Mouse (Mus musculus) limb, embryonic 11.5 days (tissue): ENCODE results near the gene Prop1. TPM values are rescaled to one million over a fixed set of nuclear protein-coding genes. Genes with fewer than 3 reads are reported as not detected.

Experiments
- ATAC-seq: fragments of 200-750 bp; cut with Nextera tagmentation; 2 replicates; pipeline ENCODE4 v1.8.0; 2017; ENCODE audit warnings: low read depth; ENCODE audit not compliant: insufficient number of reproducible peaks, low FRiP score, low TSS enrichment
- DNase-seq: peaks from one replicate; pipeline ENCODE4 v3.0.0-alpha.2; 2015; ENCODE audit warnings: low spot score
- H3K27ac ChIP-seq: fragments of 300-500 bp; sonication (generic); replicated peaks from 2 replicates; pipeline ENCODE4 v1.5.1; 2014; ENCODE audit warnings: low read depth, mild to moderate bottlenecking, low read length
- H3K27me3 ChIP-seq: fragments of 300-500 bp; sonication (generic); 2 replicates; pipeline ENCODE4 v1.6.1; 2014; ENCODE audit warnings: mild to moderate bottlenecking, low read length, mixed read lengths; ENCODE audit not compliant: control insufficient read depth, insufficient read depth
- H3K36me3 ChIP-seq: fragments of 300-500 bp; sonication (generic); 2 replicates; pipeline ENCODE4 v1.6.1; 2014; ENCODE audit warnings: mild to moderate bottlenecking, low read length, moderate library complexity, mixed read lengths; ENCODE audit not compliant: control insufficient read depth, insufficient read depth
- H3K4me1 ChIP-seq: fragments of 300-500 bp; sonication (generic); 2 replicates; pipeline ENCODE4 v1.6.1; 2014; ENCODE audit warnings: low read length, mixed read lengths; ENCODE audit not compliant: control insufficient read depth, insufficient read depth
- H3K4me2 ChIP-seq: fragments of 300-500 bp; sonication (generic); 2 replicates; pipeline ENCODE4 v1.6.1; 2014; ENCODE audit warnings: low read depth, mild to moderate bottlenecking, moderate library complexity; ENCODE audit not compliant: severe bottlenecking
- H3K4me3 ChIP-seq: fragments of 300-500 bp; sonication (generic); 2 replicates; pipeline ENCODE4 v1.5.1; 2014; ENCODE audit warnings: low read depth, low read length
- H3K9ac ChIP-seq: fragments of 300-500 bp; sonication (generic); 2 replicates; pipeline ENCODE4 v1.6.1; 2014; ENCODE audit warnings: mild to moderate bottlenecking, low read length
- H3K9me3 ChIP-seq: fragments of 300-500 bp; sonication (generic); 2 replicates; pipeline ENCODE4 v1.6.1; 2016; ENCODE audit warnings: low read length; ENCODE audit not compliant: control insufficient read depth
- WGBS: fragments of 180-500 bp; shearing (Covaris S2); extraction: QIAGEN DNeasy Blood & Tissue Kit; methylation state at CpG from one replicate; pipeline ENCODE4 v1.1.7; 2014; 5-methylcytosine and 5-hydroxymethylcytosine counted together
- polyA plus RNA-seq: library from polyadenylated mRNA; unstranded; fragments of >200 nt; fragmentation: Nextera tagmentation; extraction: Ambion mirVana; gene quantifications from 2 replicates; pipeline ENCODE4 v1.2.1, GENCODE M21; 2014

The Prop1 gene
- polyA plus RNA-seq: not detected in 2 replicates

- Histone ChIP-seq H3K27ac (no peak within 1 kb of the TSS), H3K4me1 (no peaks in the 10 kb centered on the region; the same call in 1 of the 2 replicates), H3K4me2 (no peak within 1 kb of the TSS), H3K9ac (no peak within 1 kb of the TSS), H3K4me3 (no peak within 1 kb of the TSS), H3K36me3 (no peaks in the 10 kb centered on the region), H3K9me3 (no peaks in the 10 kb centered on the region), H3K27me3 (no peaks in the 10 kb centered on the region)
- DNase-seq: no peak
- ATAC-seq: no peak
- WGBS: 78% methylated on average over 6 of the region's 6 CpGs
Observed at GRCm38 (mm10) chr11:50953665-50954064, at the start of gene Prop1. Gene Prop1 (minus strand): TSS chr11:50953765.

GRCm38 (mm10) chr11:51003296-51003695 lies 49.7 kb upstream of the Prop1 start, which contains the start of gene Olfr51:
Gene Olfr51 (plus strand): TSS chr11:51003596.
- 78% methylated on average over 5 of the region's 5 CpGs for WGBS
- Histone ChIP-seq H3K4me3 (no peak within 1 kb of the TSS), H3K4me2 (no peak within 1 kb of the TSS), H3K9ac (no peak within 1 kb of the TSS), H3K4me1 (no peaks in the 10 kb centered on the region), H3K27ac (no peak within 1 kb of the TSS), H3K36me3 (no peaks in the 10 kb centered on the region), H3K27me3 (no peaks in the 10 kb centered on the region), H3K9me3 (no peaks in the 10 kb centered on the region)
- ATAC-seq: no peak
- no peak for DNase-seq

GRCm38 (mm10) chr11:50981667-50982066 lies 28.1 kb upstream of the Prop1 start, which contains the start of gene Olfr1377:
Gene Olfr1377 (plus strand): TSS chr11:50981967.
- 70% methylated on average over 5 of the region's 5 CpGs for WGBS
- no peaks in the 10 kb centered on the region for H3K27me3 ChIP-seq
- ATAC-seq: no peak
- no peak within 1 kb of the TSS for H3K9ac ChIP-seq
- no peak within 1 kb of the TSS for H3K27ac ChIP-seq
- H3K4me3 ChIP-seq: no peak within 1 kb of the TSS
- no peaks in the 10 kb centered on the region for H3K36me3 ChIP-seq
- H3K4me1 ChIP-seq: no peaks in the 10 kb centered on the region
- H3K4me2 ChIP-seq: no peak within 1 kb of the TSS
- DNase-seq: no peak
- no peaks in the 10 kb centered on the region for H3K9me3 ChIP-seq

- DNase-seq (no peak), ATAC-seq (no peak)
- Histone ChIP-seq H3K27ac (no peak overlapping the region), H3K9me3 (no peaks in the 10 kb centered on the region), H3K9ac (no peak overlapping the region), H3K4me3 (no peak overlapping the region), H3K27me3 (no peaks in the 10 kb centered on the region), H3K4me2 (no peak overlapping the region), H3K36me3 (no peaks in the 10 kb centered on the region), H3K4me1 (no peaks in the 10 kb centered on the region)
- WGBS: 62% methylated on average over 4 of the region's 4 CpGs
Observed at GRCm38 (mm10) chr11:50977216-50977615, 23.7 kb upstream of the Prop1 start.

GRCm38 (mm10) chr11:50966230-50966629 lies 12.7 kb upstream of the Prop1 start, which contains the start of gene Olfr1378:
Gene Olfr1378 (plus strand): TSS chr11:50966530.
- Histone ChIP-seq H3K4me2 (no peak within 1 kb of the TSS), H3K4me1 (no peaks in the 10 kb centered on the region), H3K27me3 (no peaks in the 10 kb centered on the region), H3K9me3 (no peaks in the 10 kb centered on the region), H3K9ac (no peak within 1 kb of the TSS), H3K36me3 (no peaks in the 10 kb centered on the region), H3K27ac (no peak within 1 kb of the TSS), H3K4me3 (no peak within 1 kb of the TSS)
- ATAC-seq (no peak), DNase-seq (no peak)
- WGBS: 86% methylated on average over 11 of the region's 11 CpGs

- H3K27me3 ChIP-seq: no peaks in the 10 kb centered on the region
- no peaks in the 10 kb centered on the region for H3K36me3 ChIP-seq
- 87% methylated on average over 2 of the region's 2 CpGs for WGBS
- H3K4me1 ChIP-seq: no peaks in the 10 kb centered on the region
- no peak overlapping the region for H3K27ac ChIP-seq
- no peak overlapping the region for H3K4me3 ChIP-seq
- no peak overlapping the region for H3K9ac ChIP-seq
- ATAC-seq: no peak
- H3K9me3 ChIP-seq: no peaks in the 10 kb centered on the region
- H3K4me2 ChIP-seq: no peak overlapping the region
- no peak for DNase-seq
Observed at GRCm38 (mm10) chr11:50964886-50965285, 11.3 kb upstream of the Prop1 start.

GRCm38 (mm10) chr11:50952290-50952689 lies 1.3 kb downstream of the Prop1 start:
- DNase-seq (no peak), ATAC-seq (no peak)
- Histone ChIP-seq H3K4me1 (no peaks in the 10 kb centered on the region; the same call in 1 of the 2 replicates), H3K27ac (no peak overlapping the region), H3K4me3 (no peak overlapping the region), H3K36me3 (no peaks in the 10 kb centered on the region), H3K27me3 (no peaks in the 10 kb centered on the region), H3K4me2 (no peak overlapping the region), H3K9me3 (no peaks in the 10 kb centered on the region), H3K9ac (no peak overlapping the region)
- 67% methylated on average over 14 of the region's 14 CpGs for WGBS

GRCm38 (mm10) chr11:50943506-50943905 lies 10.1 kb downstream of the Prop1 start, which contains the start of gene 4933414I15Rik:
Gene 4933414I15Rik (minus strand): TSS chr11:50943765.
- H3K4me3 ChIP-seq: no peak within 1 kb of the TSS
- no peak for DNase-seq
- no peak within 1 kb of the TSS for H3K27ac ChIP-seq
- no peak within 1 kb of the TSS for H3K4me2 ChIP-seq
- H3K9me3 ChIP-seq: no peaks in the 10 kb centered on the region
- H3K36me3 ChIP-seq: no peaks in the 10 kb centered on the region
- no peak for ATAC-seq
- H3K9ac ChIP-seq: no peak within 1 kb of the TSS
- H3K4me1 ChIP-seq: no peaks in the 10 kb centered on the region
- WGBS: 73% methylated on average over 14 of the region's 14 CpGs
- no peaks in the 10 kb centered on the region for H3K27me3 ChIP-seq

- Histone ChIP-seq H3K9ac (no peak overlapping the region), H3K4me3 (no peak overlapping the region), H3K9me3 (no peaks in the 10 kb centered on the region), H3K27ac (no peak overlapping the region), H3K4me1 (no peaks in the 10 kb centered on the region), H3K36me3 (no peaks in the 10 kb centered on the region), H3K27me3 (no peaks in the 10 kb centered on the region), H3K4me2 (no peak overlapping the region)
- DNase-seq (no peak), ATAC-seq (no peak)
- WGBS: 61% methylated on average over 12 of the region's 12 CpGs
Observed at GRCm38 (mm10) chr11:50942386-50942785, 11.2 kb downstream of the Prop1 start.
